Mouse (Mus musculus) retina, postnatal 7 days (tissue): Measurements from ENCODE around the gene Nme9.

Experiments used
- DNase-seq: peaks from one replicate; pipeline ENCODE4 v3.0.0-alpha.2; 2012; ENCODE audit warnings: low read depth, low spot score

Gene Nme9

GRCm38 (mm10) chr9:99479181-99479711, 28.0 kb downstream of the Nme9 start:
- no peak for DNase-seq

GRCm38 (mm10) chr9:99480764-99481163, 29.5 kb downstream of the Nme9 start:
- DNase-seq, result no peak

GRCm38 (mm10) chr9:99483191-99483590, 31.9 kb downstream of the Nme9 start:
- no peak for DNase-seq

GRCm38 (mm10) chr9:99484632-99485031, 33.4 kb downstream of the Nme9 start:
- DNase-seq, result no peak

- no peak for DNase-seq
Observed at GRCm38 (mm10) chr9:99485144-99485543, 33.9 kb downstream of the Nme9 start.

GRCm38 (mm10) chr9:99487126-99487695, 35.9 kb downstream of the Nme9 start:
- DNase-seq, result no peak

- no peak for DNase-seq
Observed at GRCm38 (mm10) chr9:99487841-99488240, 36.6 kb downstream of the Nme9 start.

- no peak for DNase-seq
Observed at GRCm38 (mm10) chr9:99491050-99491449, 39.8 kb downstream of the Nme9 start.

GRCm38 (mm10) chr9:99492634-99493200, 41.4 kb downstream of the Nme9 start:
- DNase-seq, result no peak

- DNase-seq, result no peak
Observed at GRCm38 (mm10) chr9:99499336-99499735, 48.1 kb downstream of the Nme9 start.

GRCm38 (mm10) chr9:99505875-99506274, 54.6 kb downstream of the Nme9 start:
- no peak for DNase-seq
